Mouse (Mus musculus) adrenal gland, postnatal 4 days (tissue): Measurements from ENCODE around the gene Fth1. TPM values are rescaled to one million over a fixed set of nuclear protein-coding genes. Genes with fewer than 3 reads are reported as not detected.
"Not testable (repeated sequence)": the region's sequence is repeated elsewhere in the genome, so short reads cannot be mapped to it uniquely, and the experiment has no call there.

Experiments used
- DNase-seq, 2 experiments: peaks; one replicate each; pipeline ENCODE4 v3.0.0; 2021 to 2022; ENCODE audit warnings: low spot score in 2 of 2, mixed read lengths in 2 of 2
- total RNA-seq, 2 experiments: library from RNA; stranded (reverse); gene quantifications; 2 replicates each; pipeline ENCODE4 v1.2.3; 2021

Gene Fth1
- total RNA-seq, 2 experiments from 2014 or later, result 1,555 to 1,573 TPM

GRCm38 (mm10) chr19:9957965-9958364 is 22.4 kb upstream of the Fth1 start:
- DNase-seq, result no peak

GRCm38 (mm10) chr19:9960769-9961168 is 19.6 kb upstream of the Fth1 start:
- DNase-seq, result no peak

- no peak for DNase-seq
Observed at GRCm38 (mm10) chr19:9964205-9964916, 16.0 kb upstream of the Fth1 start.

- DNase-seq, result no peak
Observed at GRCm38 (mm10) chr19:9966096-9966867, 14.1 kb upstream of the Fth1 start.

GRCm38 (mm10) chr19:9968081-9968787 is 12.2 kb upstream of the Fth1 start:
- DNase-seq, result no peak

GRCm38 (mm10) chr19:9974853-9975252 is 5.5 kb upstream of the Fth1 start:
- not testable (repeated sequence) for DNase-seq

GRCm38 (mm10) chr19:9977085-9977484 is 3.3 kb upstream of the Fth1 start:
- no peak for DNase-seq

GRCm38 (mm10) chr19:9978431-9978951 is 1.9 kb upstream of the Fth1 start:
- peak in 1 of 2 experiments; percentile 57 for DNase-seq

- no peak for DNase-seq
Observed at GRCm38 (mm10) chr19:9979156-9979555, 1.2 kb upstream of the Fth1 start.

- no peak for DNase-seq
Observed at GRCm38 (mm10) chr19:9981621-9982020, 1.2 kb downstream of the Fth1 start.

- peak; percentile 89 to 91 for DNase-seq
Observed at GRCm38 (mm10) chr19:9982151-9982851, 1.9 kb downstream of the Fth1 start.

- DNase-seq, result peak in 1 of 2 experiments; percentile 29
Observed at GRCm38 (mm10) chr19:9982852-9983542, 2.6 kb downstream of the Fth1 start.

- no peak for DNase-seq
Observed at GRCm38 (mm10) chr19:9984111-9985055, 4.0 kb downstream of the Fth1 start.

- DNase-seq, result no peak
Observed at GRCm38 (mm10) chr19:9985190-9985899, 4.9 kb downstream of the Fth1 start.

- DNase-seq, result no peak
Observed at GRCm38 (mm10) chr19:9985900-9986421, 5.6 kb downstream of the Fth1 start.

- no peak for DNase-seq
Observed at GRCm38 (mm10) chr19:9987192-9987591, 6.8 kb downstream of the Fth1 start.

- DNase-seq, result no peak
Observed at GRCm38 (mm10) chr19:9987593-9987992, 7.2 kb downstream of the Fth1 start.

- no peak for DNase-seq
Observed at GRCm38 (mm10) chr19:9989171-9989883, 8.9 kb downstream of the Fth1 start.
